Mouse (Mus musculus) stomach, embryonic 16.5 days (tissue): ENCODE measurements around the gene Cdc5l. TPM values are rescaled to one million over a fixed set of nuclear protein-coding genes. Genes with fewer than 3 reads are reported as not detected.

Source experiments
- ATAC-seq: fragments of 200-750 bp; cut with Nextera tagmentation; 2 replicates; pipeline ENCODE4 v1.8.0; 2017; ENCODE audit warnings: moderate number of reproducible peaks, moderate TSS enrichment; ENCODE audit not compliant: insufficient read depth, low FRiP score
- H3K27ac ChIP-seq: fragments of 300-500 bp; sonication (generic); 2 replicates; pipeline ENCODE4 v1.5.1; 2014; ENCODE audit warnings: low read length
- H3K27me3 ChIP-seq: fragments of 300-500 bp; sonication (generic); 2 replicates; pipeline ENCODE4 v1.6.1; 2014; ENCODE audit warnings: low read length, control low read depth, mixed read lengths; ENCODE audit not compliant: control insufficient read depth, insufficient read depth
- H3K36me3 ChIP-seq: fragments of 300-500 bp; sonication (generic); 2 replicates; pipeline ENCODE4 v1.6.1; 2014; ENCODE audit warnings: low read length; ENCODE audit not compliant: control insufficient read depth, insufficient read depth
- H3K4me1 ChIP-seq: fragments of 300-500 bp; sonication (generic); 2 replicates; pipeline ENCODE4 v1.6.1; 2014; ENCODE audit warnings: low read length, control low read depth, mixed read lengths; ENCODE audit not compliant: control insufficient read depth, insufficient read depth
- H3K4me2 ChIP-seq: fragments of 300-500 bp; sonication (generic); 2 replicates; pipeline ENCODE4 v1.6.1; 2014; ENCODE audit warnings: low read depth, low read length, mixed read lengths
- H3K4me3 ChIP-seq: fragments of 300-500 bp; sonication (generic); replicated peaks from 2 replicates; pipeline ENCODE4 v1.5.1; 2014; ENCODE audit warnings: mild to moderate bottlenecking, low read length
- H3K9ac ChIP-seq: fragments of 300-500 bp; sonication (generic); 2 replicates; pipeline ENCODE4 v1.6.1; 2014; ENCODE audit warnings: low read length
- H3K9me3 ChIP-seq: fragments of 300-500 bp; sonication (generic); replicated peaks from 2 replicates; pipeline ENCODE4 v1.6.1; 2016; ENCODE audit warnings: low read length, control low read depth; ENCODE audit not compliant: control insufficient read depth
- WGBS: fragments of 180-500 bp; shearing (Covaris S2); extraction: QIAGEN DNeasy Blood & Tissue Kit; methylation state at CpG from one replicate; pipeline ENCODE4 v1.1.7; 2014; 5-methylcytosine and 5-hydroxymethylcytosine counted together
- polyA plus RNA-seq: library from polyadenylated mRNA; unstranded; fragments of >200 nt; fragmentation: Nextera tagmentation; extraction: Ambion mirVana; gene quantifications from 2 replicates; pipeline ENCODE4 v1.2.1, GENCODE M21; 2015

The Cdc5l gene
- polyA plus RNA-seq, 1 experiment from 2014 or later = 54.2 TPM

DNA sequence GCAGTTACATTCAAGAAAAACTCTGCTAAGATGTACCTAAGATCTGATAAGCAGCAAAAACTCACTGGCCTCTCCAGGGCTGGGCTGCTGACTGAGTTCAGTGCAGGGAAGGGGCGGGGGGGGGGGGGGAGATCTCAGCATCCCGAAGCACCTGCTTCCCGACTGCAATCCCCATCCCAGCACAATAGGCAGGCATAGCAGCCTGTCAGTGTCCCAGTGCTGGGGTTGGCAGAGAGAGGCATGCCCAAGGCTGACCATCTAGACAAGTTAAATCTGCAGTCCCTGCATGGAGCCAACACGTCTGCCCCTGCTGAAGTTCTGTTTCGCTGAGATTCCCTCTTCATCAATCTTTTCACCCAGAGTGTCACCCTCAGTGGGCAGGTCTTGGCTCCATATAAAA lies 63.0 kb downstream of the Cdc5l start:
- no peak overlapping the region for H3K9ac ChIP-seq
- H3K36me3 ChIP-seq = no peaks in the 10 kb centered on the region
- H3K4me2 ChIP-seq = no peak overlapping the region
- H3K9me3 ChIP-seq = no peaks in the 10 kb centered on the region
- no peaks in the 10 kb centered on the region for H3K27me3 ChIP-seq
- H3K27ac ChIP-seq = no peak overlapping the region
- peaks cover 6% of the 10 kb centered on the region; the same call in 1 of the 2 replicates for H3K4me1 ChIP-seq
- WGBS = 41% methylated on average over 5 of the region's 5 CpGs
- H3K4me3 ChIP-seq = no peak overlapping the region
- no peak for ATAC-seq

DNA sequence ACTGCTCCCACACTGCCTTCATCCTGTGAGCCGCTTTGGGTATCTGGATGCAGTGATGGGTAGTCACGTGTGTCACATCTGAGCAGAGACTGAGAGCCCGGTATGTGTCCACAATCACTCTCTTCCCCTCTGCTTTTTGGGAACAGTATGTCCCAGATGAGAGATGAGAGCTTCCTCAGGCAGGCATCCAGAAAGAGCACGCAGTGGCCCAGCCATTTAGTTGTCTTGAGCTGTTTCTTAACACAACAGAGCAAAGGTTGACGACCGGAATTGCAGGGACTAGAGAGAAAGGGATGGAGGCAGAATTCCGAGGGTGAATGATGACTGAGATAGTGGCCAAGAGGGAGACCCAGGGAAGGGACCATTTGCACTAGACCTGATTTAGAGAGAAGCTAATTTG lies 68.7 kb downstream of the Cdc5l start:
- Histone ChIP-seq H3K4me3 (no peak overlapping the region), H3K36me3 (no peaks in the 10 kb centered on the region), H3K4me2 (no peak overlapping the region), H3K27me3 (no peaks in the 10 kb centered on the region), H3K9ac (no peak overlapping the region), H3K9me3 (no peaks in the 10 kb centered on the region), H3K4me1 (no peaks in the 10 kb centered on the region), H3K27ac (no peak overlapping the region)
- 60% methylated on average over 7 of the region's 7 CpGs for whole genome bisulfite sequencing
- ATAC-seq = no peak

DNA sequence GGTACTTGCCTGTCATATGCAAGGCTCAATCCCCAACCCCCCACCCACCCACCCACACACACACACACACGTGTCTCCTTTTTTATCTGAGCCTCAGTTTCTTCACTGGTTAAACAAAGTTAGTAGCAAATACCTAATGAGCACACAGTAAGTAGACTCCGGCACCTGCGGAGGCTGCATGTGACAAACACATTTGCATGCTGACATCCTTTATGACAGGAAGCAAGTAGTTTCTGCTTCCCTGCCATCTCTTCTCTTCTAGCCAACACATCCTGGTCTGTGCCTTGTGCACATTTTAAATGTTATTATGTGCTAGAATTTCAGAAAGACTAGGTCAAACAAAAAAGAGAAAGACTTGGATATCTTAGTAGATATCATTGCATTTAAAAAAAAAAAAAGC lies 72.6 kb downstream of the Cdc5l start:
- WGBS = 93% methylated on average over 3 of the region's 3 CpGs
- Histone ChIP-seq H3K9me3 (no peaks in the 10 kb centered on the region), H3K9ac (no peak overlapping the region), H3K27me3 (no peaks in the 10 kb centered on the region), H3K4me3 (no peak overlapping the region), H3K4me2 (no peak overlapping the region), H3K4me1 (no peaks in the 10 kb centered on the region), H3K36me3 (no peaks in the 10 kb centered on the region), H3K27ac (no peak overlapping the region)
- ATAC-seq = no peak

DNA sequence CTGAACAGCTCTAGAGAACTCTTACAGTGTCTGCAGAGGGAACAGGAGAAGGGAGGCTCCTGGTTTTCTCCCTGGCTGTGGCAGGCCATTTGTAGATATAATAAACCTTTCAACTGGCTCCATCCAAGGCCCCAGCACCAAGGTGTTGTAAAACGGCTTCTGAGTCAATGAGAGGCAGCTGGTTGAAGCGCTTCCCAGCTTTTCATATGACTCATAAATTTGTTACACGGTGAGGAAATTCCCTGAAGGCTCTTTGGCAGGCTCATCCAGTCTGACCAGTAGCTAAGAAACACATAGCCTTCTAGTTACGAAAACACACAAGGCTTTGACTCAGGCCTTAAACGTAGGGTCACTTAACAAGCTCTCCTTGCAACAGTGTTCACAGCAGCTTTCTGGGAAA lies 74.1 kb downstream of the Cdc5l start:
- Histone ChIP-seq H3K9me3 (no peaks in the 10 kb centered on the region), H3K4me2 (no peak overlapping the region), H3K36me3 (no peaks in the 10 kb centered on the region), H3K27ac (no peak overlapping the region; the same call in 1 of the 2 replicates), H3K27me3 (no peaks in the 10 kb centered on the region), H3K4me3 (no peak overlapping the region), H3K4me1 (no peaks in the 10 kb centered on the region), H3K9ac (no peak overlapping the region)
- no peak; the same call in 1 of the 2 replicates for ATAC-seq
- 44% methylated on average over 5 of the region's 5 CpGs for WGBS

DNA sequence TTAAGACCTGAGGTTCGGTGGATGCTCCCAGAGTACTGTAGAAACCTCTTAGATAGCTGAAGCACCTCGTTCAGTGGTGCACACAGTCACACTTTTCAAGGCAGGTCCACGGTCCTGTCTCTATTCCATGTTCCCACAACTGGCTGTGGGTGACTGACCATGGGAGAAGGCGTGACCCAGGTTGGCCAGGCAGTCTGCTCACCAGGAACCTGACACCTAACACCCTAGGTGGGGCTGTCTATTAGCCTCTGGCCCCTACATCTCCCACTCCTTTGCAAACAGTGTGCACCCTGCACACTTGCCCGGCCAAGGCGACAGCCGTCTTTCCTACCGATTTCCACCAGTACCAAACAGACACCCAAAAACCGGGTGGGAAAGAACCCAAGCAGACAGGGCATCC lies 77.1 kb downstream of the Cdc5l start:
- H3K4me3 ChIP-seq = no peak overlapping the region
- WGBS = 81% methylated on average over 9 of the region's 9 CpGs
- ATAC-seq = no peak
- H3K36me3 ChIP-seq = no peaks in the 10 kb centered on the region
- no peaks in the 10 kb centered on the region for H3K4me1 ChIP-seq
- no peak overlapping the region for H3K9ac ChIP-seq
- no peaks in the 10 kb centered on the region for H3K9me3 ChIP-seq
- H3K27ac ChIP-seq = no peak overlapping the region
- H3K27me3 ChIP-seq = no peaks in the 10 kb centered on the region
- H3K4me2 ChIP-seq = no peak overlapping the region

DNA sequence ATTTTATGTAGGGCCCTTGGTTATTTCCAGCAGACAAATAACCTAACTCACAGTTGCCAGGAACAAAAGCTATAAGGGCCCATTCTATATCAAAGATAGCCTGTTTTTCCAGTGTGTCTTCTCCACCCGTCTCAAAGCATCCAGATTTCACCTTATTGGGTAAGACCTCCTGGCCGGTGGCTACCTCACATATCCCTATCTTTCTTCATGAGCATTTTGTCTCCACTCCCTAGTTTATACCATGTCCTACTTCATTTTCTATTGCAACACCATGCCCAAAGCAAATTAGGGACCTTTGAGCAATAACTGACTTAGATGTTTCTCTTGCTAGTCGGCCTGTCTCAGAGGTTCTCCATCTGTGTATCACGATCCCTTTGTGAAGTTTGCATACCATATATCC lies 85.6 kb downstream of the Cdc5l start:
- no peak overlapping the region for H3K4me2 ChIP-seq
- H3K4me1 ChIP-seq = no peaks in the 10 kb centered on the region
- WGBS = 89% methylated on average over 4 of the region's 4 CpGs
- no peak overlapping the region for H3K9ac ChIP-seq
- no peaks in the 10 kb centered on the region for H3K27me3 ChIP-seq
- no peaks in the 10 kb centered on the region for H3K36me3 ChIP-seq
- no peak overlapping the region for H3K27ac ChIP-seq
- ATAC-seq = no peak
- H3K9me3 ChIP-seq = 0 out of 2 replicates have a peak, but pooled peaks cover 9% of the 10 kb centered on the region
- no peak overlapping the region for H3K4me3 ChIP-seq

Other genes with a start within 250 kb of the Cdc5l start
- 0.08 and 0.41 TPM in 2 replicates for gene Spats1, start 41.7 kb upstream of the Cdc5l start, polyA plus RNA-seq
- 17.0 and 18.6 TPM in 2 replicates for gene Aars2, start 73.1 kb upstream of the Cdc5l start, polyA plus RNA-seq
- 0.25 and 0.28 TPM in 2 replicates for gene Tcte1, start 89.7 kb upstream of the Cdc5l start, polyA plus RNA-seq
- gene Tmem151b, start 115.9 kb upstream of the Cdc5l start, polyA plus RNA-seq = 2.1 and 2.2 TPM in 2 replicates
- 4.2 and 4.4 TPM in 2 replicates for gene Nfkbie, start 122.0 kb upstream of the Cdc5l start, polyA plus RNA-seq
- gene Slc35b2, start 130.1 kb upstream of the Cdc5l start, polyA plus RNA-seq = 115 and 117 TPM in 2 replicates
- 1,400 and 1,468 TPM in 2 replicates for gene Hsp90ab1, start 139.5 kb upstream of the Cdc5l start, polyA plus RNA-seq
- 85.3 and 90.0 TPM in 2 replicates for gene Slc29a1, start 165.9 kb upstream of the Cdc5l start, polyA plus RNA-seq
- 0.67 and 3.5 TPM in 2 replicates for gene Mymx, start 168.4 kb upstream of the Cdc5l start, polyA plus RNA-seq
- gene Capn11, start 225.6 kb upstream of the Cdc5l start, polyA plus RNA-seq = 0.36 and 0.45 TPM in 2 replicates